Mouse (Mus musculus): ENCODE results near the gene Aym1. TPM values are rescaled to one million over a fixed set of nuclear protein-coding genes. Genes with fewer than 3 reads are reported as not detected.

Aym1 gene
- polyA plus RNA-seq (2014; fragmentation: Illumina TruSeq; extraction: RNeasy Lipid Tissue Mini Kit (QIAGEN cat#74804); ENCODE audit: low read depth, low replicate concordance): not detected

GRCm38 (mm10) chr5:113357186-113357585 is at the start of gene Aym1:
Gene Aym1, plus strand, starts transcription at chr5:113357294.

GRCm38 (mm10) chr5:113310377-113311003 is 46.6 kb upstream of the Aym1 start, which contains the start of gene Sgsm1:
Gene Sgsm1, minus strand, starts transcription at chr5:113310786.

Other genes starting within 250 kb of the Aym1 start
- gene 2900026A02Rik, start 136.1 kb upstream of the Aym1 start, polyA plus RNA-seq (2014; fragmentation: Illumina TruSeq; extraction: RNeasy Lipid Tissue Mini Kit (QIAGEN cat#74804); ENCODE audit: low read depth, low replicate concordance): 4.9 TPM
- gene Tmem211, start 130.4 kb upstream of the Aym1 start, polyA plus RNA-seq (2014; fragmentation: Illumina TruSeq; extraction: RNeasy Lipid Tissue Mini Kit (QIAGEN cat#74804); ENCODE audit: low read depth, low replicate concordance): not detected
- gene Sgsm1, start 46.5 kb upstream of the Aym1 start, polyA plus RNA-seq (2014; fragmentation: Illumina TruSeq; extraction: RNeasy Lipid Tissue Mini Kit (QIAGEN cat#74804); ENCODE audit: low read depth, low replicate concordance): 0.20 TPM
- 0.20 TPM for gene Wscd2, start 133.0 kb downstream of the Aym1 start, polyA plus RNA-seq (2014; fragmentation: Illumina TruSeq; extraction: RNeasy Lipid Tissue Mini Kit (QIAGEN cat#74804); ENCODE audit: low read depth, low replicate concordance)

Data from kidney, adult 10 weeks (tissue).